In genomic region chr11:121235475-121236238, GRCm38 (mm10) we compare ENCODE assay signal across 8 mouse cellular contexts. TPM values are rescaled to one million over a fixed set of nuclear protein-coding genes. Genes with fewer than 3 reads are reported as not detected.
DNase-seq lines count a peak whose midpoint lies in the region; ATAC-seq and TF ChIP-seq lines count a peak whose summit lies in the region.

No protein-coding gene starts in this region.

- ATAC-seq in forebrain, postnatal 0 days = no peak
- no peak for ATAC-seq in midbrain, embryonic 11.5 days (ENCODE audit: low FRiP score)
- ATAC-seq in stomach, postnatal 0 days (ENCODE audit: low FRiP score, low TSS enrichment) = no peak

- H3K27ac ChIP-seq in heart, embryonic 10.5 days = peak overlapping the region; percentile 99
- peak overlapping the region; percentile 86 for H3K27ac ChIP-seq in forebrain, postnatal 0 days (ENCODE audit: low read depth, low read length)
- peak overlapping the region; percentile 98 for H3K27ac ChIP-seq in midbrain, embryonic 11.5 days (ENCODE audit: low read depth, low read length)
- H3K27ac ChIP-seq in stomach, postnatal 0 days (replicated peaks) = peak overlapping the region; percentile 99

- 0 out of 2 replicates have a peak overlapping the region, but pooled peaks have one; percentile 54 for H3K9ac ChIP-seq in forebrain, postnatal 0 days
- no peak overlapping the region for H3K9ac ChIP-seq in midbrain, embryonic 11.5 days (ENCODE audit: low read length)
- no peak overlapping the region for H3K9ac ChIP-seq in stomach, postnatal 0 days (ENCODE audit: low read length)

- H3K27me3 ChIP-seq in heart, embryonic 10.5 days (ENCODE audit: insufficient read depth, poor library complexity, severe bottlenecking) = no peaks in the 10 kb centered on the region
- no peaks in the 10 kb centered on the region for H3K27me3 ChIP-seq in forebrain, postnatal 0 days (ENCODE audit: insufficient read depth, low read length)
- no peaks in the 10 kb centered on the region for H3K27me3 ChIP-seq in midbrain, embryonic 11.5 days (ENCODE audit: control insufficient read depth, insufficient read depth, low read length)
- no peaks in the 10 kb centered on the region for H3K27me3 ChIP-seq in stomach, postnatal 0 days (ENCODE audit: control insufficient read depth, insufficient read depth, low read length)

- peaks cover 38% of the 10 kb centered on the region for H3K4me1 ChIP-seq in heart, embryonic 10.5 days
- H3K4me1 ChIP-seq in forebrain, postnatal 0 days (ENCODE audit: insufficient read depth) = peaks cover 19% of the 10 kb centered on the region
- H3K4me1 ChIP-seq in midbrain, embryonic 11.5 days (ENCODE audit: control insufficient read depth, insufficient read depth, low read length) = peaks cover 14% of the 10 kb centered on the region
- no peaks in the 10 kb centered on the region for H3K4me1 ChIP-seq in stomach, postnatal 0 days (replicated peaks; ENCODE audit: control insufficient read depth, insufficient read depth)

- TF ChIP-seq EP300 in stomach, postnatal 0 days (optimal IDR thresholded peaks at IDR 0.05) = no peak

- DNase-seq in heart, embryonic 10.5 days (ENCODE audit: low spot score) = no peak
- no peak for DNase-seq in heart, adult 11 months
- DNase-seq in brain, adult 2 months (ENCODE audit: low read depth, low spot score) = peak; percentile 57
- DNase-seq in forebrain, postnatal 0 days = peak; percentile 54
- peak; percentile 56 for DNase-seq in kidney, postnatal 10 days
- peak; percentile 90 for DNase-seq in midbrain, embryonic 11.5 days (ENCODE audit: low spot score, missing footprints)
- DNase-seq in stomach, postnatal 0 days (ENCODE audit: low spot score) = peak; percentile 55
- no peak for DNase-seq in frontal cortex, postnatal 10 days (ENCODE audit: low spot score in 2 of 2)

- WGBS in heart, embryonic 10.5 days = 25% methylated on average over 9 of the region's 9 CpGs
- WGBS in forebrain, postnatal 0 days = 30% methylated on average over 9 of the region's 9 CpGs
- 24% methylated on average over 9 of the region's 9 CpGs for WGBS in midbrain, embryonic 11.5 days
- 28% methylated on average over 9 of the region's 9 CpGs for WGBS in stomach, postnatal 0 days

- H3K4me2 ChIP-seq in forebrain, postnatal 0 days (ENCODE audit: low read depth) = peak overlapping the region; percentile 56; the same call in 1 of the 2 replicates
- H3K4me2 ChIP-seq in midbrain, embryonic 11.5 days = peak overlapping the region; percentile 60
- H3K4me2 ChIP-seq in stomach, postnatal 0 days (replicated peaks; ENCODE audit: low read depth) = peak overlapping the region; percentile 54; the same call in 1 of the 2 replicates

- H3K4me3 ChIP-seq in heart, embryonic 10.5 days = peak overlapping the region; percentile 75
- no peak overlapping the region for H3K4me3 ChIP-seq in forebrain, postnatal 0 days (ENCODE audit: low read depth, low read length)
- H3K4me3 ChIP-seq in midbrain, embryonic 11.5 days (ENCODE audit: low read depth, low read length) = no peak overlapping the region; the same call in 1 of the 2 replicates
- H3K4me3 ChIP-seq in stomach, postnatal 0 days (ENCODE audit: low read depth, low read length) = no peak overlapping the region

- TF ChIP-seq CTCF in forebrain, postnatal 0 days (IDR thresholded peaks at IDR 0.05; ENCODE audit: low read depth) = peak; percentile 59
- TF ChIP-seq CTCF in stomach, postnatal 0 days (IDR thresholded peaks at IDR 0.05; ENCODE audit: low read depth) = peak; percentile 65

- H3K36me3 ChIP-seq in heart, embryonic 10.5 days = peaks cover 14% of the 10 kb centered on the region
- peaks cover 12% of the 10 kb centered on the region for H3K36me3 ChIP-seq in forebrain, postnatal 0 days (ENCODE audit: insufficient read depth)
- H3K36me3 ChIP-seq in midbrain, embryonic 11.5 days (ENCODE audit: control insufficient read depth, insufficient read depth, low read length) = no peaks in the 10 kb centered on the region
- no peaks in the 10 kb centered on the region; the same call in none of the 2 replicates for H3K36me3 ChIP-seq in stomach, postnatal 0 days (ENCODE audit: control insufficient read depth, insufficient read depth, low read length)

- H3K9me3 ChIP-seq in heart, embryonic 10.5 days = no peaks in the 10 kb centered on the region
- H3K9me3 ChIP-seq in forebrain, postnatal 0 days (ENCODE audit: low read length) = no peaks in the 10 kb centered on the region
- H3K9me3 ChIP-seq in midbrain, embryonic 11.5 days (ENCODE audit: control insufficient read depth, low read length) = no peaks in the 10 kb centered on the region
- no peaks in the 10 kb centered on the region for H3K9me3 ChIP-seq in stomach, postnatal 0 days (ENCODE audit: control insufficient read depth, low read length)

RNA-seq across cellular contexts. Expression of gene Narf, which starts 1.4 kb away (rescaled TPM):
- 48.6 and 60.0 TPM in 2 replicates for polyA plus RNA-seq in heart, embryonic 10.5 days (2016; fragmentation: Nextera tagmentation; extraction: Ambion mirVana)
- total RNA-seq in forebrain, postnatal 0 days (2014; rRNA removed) = 73.1 and 135 TPM in 2 replicates
- polyA plus RNA-seq in forebrain, postnatal 0 days (2015; fragmentation: Nextera tagmentation; extraction: Ambion mirVana) = 39.0 and 42.9 TPM in 2 replicates
- 65.5 and 72.7 TPM in 2 replicates for polyA plus RNA-seq in midbrain, embryonic 11.5 days (2014; fragmentation: Nextera tagmentation; extraction: Ambion mirVana)
- 19.3 and 19.8 TPM in 2 replicates for polyA plus RNA-seq in stomach, postnatal 0 days (2015; fragmentation: Nextera tagmentation; extraction: Ambion mirVana)

RNA-seq across cellular contexts. Expression of gene Cybc1, which starts 6.5 kb away (rescaled TPM):
- polyA plus RNA-seq in heart, embryonic 10.5 days (2016; fragmentation: Nextera tagmentation; extraction: Ambion mirVana) = 22.9 and 28.0 TPM in 2 replicates
- 28.0 and 29.1 TPM in 2 replicates for total RNA-seq in forebrain, postnatal 0 days (2014; rRNA removed)
- 19.7 TPM in 2 replicates for polyA plus RNA-seq in forebrain, postnatal 0 days (2015; fragmentation: Nextera tagmentation; extraction: Ambion mirVana)
- 39.6 and 42.5 TPM in 2 replicates for polyA plus RNA-seq in midbrain, embryonic 11.5 days (2014; fragmentation: Nextera tagmentation; extraction: Ambion mirVana)
- polyA plus RNA-seq in stomach, postnatal 0 days (2015; fragmentation: Nextera tagmentation; extraction: Ambion mirVana) = 26.9 and 27.4 TPM in 2 replicates

RNA-seq across cellular contexts. Expression of gene Foxk2, which starts 24.1 kb away (rescaled TPM):
- polyA plus RNA-seq in heart, embryonic 10.5 days (2016; fragmentation: Nextera tagmentation; extraction: Ambion mirVana) = 6.5 and 9.3 TPM in 2 replicates
- total RNA-seq in forebrain, postnatal 0 days (2014; rRNA removed) = 62.9 and 73.1 TPM in 2 replicates
- 14.2 and 16.5 TPM in 2 replicates for polyA plus RNA-seq in forebrain, postnatal 0 days (2015; fragmentation: Nextera tagmentation; extraction: Ambion mirVana)
- 12.8 and 13.7 TPM in 2 replicates for polyA plus RNA-seq in midbrain, embryonic 11.5 days (2014; fragmentation: Nextera tagmentation; extraction: Ambion mirVana)
- polyA plus RNA-seq in stomach, postnatal 0 days (2015; fragmentation: Nextera tagmentation; extraction: Ambion mirVana) = 3.4 and 5.3 TPM in 2 replicates

RNA-seq across cellular contexts. Expression of gene Ogfod3, which starts 31.1 kb away (rescaled TPM):
- polyA plus RNA-seq in heart, embryonic 10.5 days (2016; fragmentation: Nextera tagmentation; extraction: Ambion mirVana) = 29.1 and 29.8 TPM in 2 replicates
- 7.1 and 9.0 TPM in 2 replicates for total RNA-seq in forebrain, postnatal 0 days (2014; rRNA removed)
- polyA plus RNA-seq in forebrain, postnatal 0 days (2015; fragmentation: Nextera tagmentation; extraction: Ambion mirVana) = 16.8 and 21.4 TPM in 2 replicates
- 16.5 and 21.5 TPM in 2 replicates for polyA plus RNA-seq in midbrain, embryonic 11.5 days (2014; fragmentation: Nextera tagmentation; extraction: Ambion mirVana)
- 22.2 and 23.3 TPM in 2 replicates for polyA plus RNA-seq in stomach, postnatal 0 days (2015; fragmentation: Nextera tagmentation; extraction: Ambion mirVana)

RNA-seq across cellular contexts. Expression of gene Hexdc, which starts 31.4 kb away (rescaled TPM):
- polyA plus RNA-seq in heart, embryonic 10.5 days (2016; fragmentation: Nextera tagmentation; extraction: Ambion mirVana) = 5.3 and 7.6 TPM in 2 replicates
- total RNA-seq in forebrain, postnatal 0 days (2014; rRNA removed) = 64.9 and 77.0 TPM in 2 replicates
- 19.8 and 24.1 TPM in 2 replicates for polyA plus RNA-seq in forebrain, postnatal 0 days (2015; fragmentation: Nextera tagmentation; extraction: Ambion mirVana)
- polyA plus RNA-seq in midbrain, embryonic 11.5 days (2014; fragmentation: Nextera tagmentation; extraction: Ambion mirVana) = 5.7 and 6.3 TPM in 2 replicates
- 5.7 and 6.4 TPM in 2 replicates for polyA plus RNA-seq in stomach, postnatal 0 days (2015; fragmentation: Nextera tagmentation; extraction: Ambion mirVana)

Comparison
In these comparisons a context has a peak if more than half of its experiments do, and no peak if none do; other contexts are left out.
1. DNase-seq: peak in brain, adult 2 months (single experiment), forebrain, postnatal 0 days (single experiment), kidney, postnatal 10 days (single experiment), midbrain, embryonic 11.5 days (single experiment) and stomach, postnatal 0 days (single experiment); none in heart, embryonic 10.5 days (single experiment), heart, adult 11 months (single experiment) and frontal cortex, postnatal 10 days (0 of 2).
2. Peak in every context shown above with its lines, with median percentiles within 50 percentile points of each other: H3K27ac ChIP-seq and H3K4me2 ChIP-seq.